Mouse (Mus musculus) midbrain, embryonic 14.5 days (tissue): ENCODE measurements around the gene Fam189a1. TPM values are rescaled to one million over a fixed set of nuclear protein-coding genes. Genes with fewer than 3 reads are reported as not detected.

Source experiments
- ATAC-seq: fragments of 200-750 bp; cut with Nextera tagmentation; 2 replicates; pipeline ENCODE4 v1.8.0; 2017; ENCODE audit warnings: moderate number of reproducible peaks, moderate library complexity; ENCODE audit not compliant: low FRiP score, low TSS enrichment
- DNase-seq: peaks from one replicate; pipeline ENCODE4 v3.0.0-alpha.2; 2015
- H3K27ac ChIP-seq: fragments of 300-500 bp; sonication (generic); replicated peaks from 2 replicates; pipeline ENCODE4 v1.5.1; 2014; ENCODE audit warnings: mild to moderate bottlenecking, low read depth, low read length, moderate library complexity
- H3K27me3 ChIP-seq: fragments of 300-500 bp; sonication (generic); 2 replicates; pipeline ENCODE4 v1.6.1; 2014; ENCODE audit warnings: low read length, control low read depth, mixed read lengths; ENCODE audit not compliant: control insufficient read depth, insufficient read depth
- H3K36me3 ChIP-seq: fragments of 300-500 bp; sonication (generic); 2 replicates; pipeline ENCODE4 v1.6.1; 2014; ENCODE audit warnings: low read length, control low read depth; ENCODE audit not compliant: control insufficient read depth, insufficient read depth
- H3K4me1 ChIP-seq: fragments of 300-500 bp; sonication (generic); 2 replicates; pipeline ENCODE4 v1.6.1; 2014; ENCODE audit warnings: mild to moderate bottlenecking, antibody characterized with exemption, low read length, control low read depth; ENCODE audit not compliant: control insufficient read depth, insufficient read depth
- H3K4me2 ChIP-seq: fragments of 300-500 bp; sonication (generic); 2 replicates; pipeline ENCODE4 v1.6.1; 2014; ENCODE audit warnings: mild to moderate bottlenecking, low read length, moderate library complexity
- H3K4me3 ChIP-seq: fragments of 300-500 bp; sonication (generic); replicated peaks from 2 replicates; pipeline ENCODE4 v1.5.1; 2014; ENCODE audit warnings: low read depth, low read length
- H3K9ac ChIP-seq: fragments of 300-500 bp; sonication (generic); replicated peaks from 2 replicates; pipeline ENCODE4 v1.6.1; 2014; ENCODE audit warnings: mild to moderate bottlenecking, low read length, moderate library complexity
- H3K9me3 ChIP-seq: fragments of 300-500 bp; sonication (generic); 2 replicates; pipeline ENCODE4 v1.6.1; 2016; ENCODE audit warnings: low read length, control low read depth, mixed read lengths; ENCODE audit not compliant: control insufficient read depth
- WGBS: fragments of 180-500 bp; shearing (Covaris S2); extraction: QIAGEN DNeasy Blood & Tissue Kit; methylation state at CpG from one replicate; pipeline ENCODE4 v1.1.7; 2014; 5-methylcytosine and 5-hydroxymethylcytosine counted together
- polyA plus RNA-seq: library from polyadenylated mRNA; unstranded; fragments of >200 nt; fragmentation: Nextera tagmentation; extraction: Ambion mirVana; gene quantifications from 2 replicates; pipeline ENCODE4 v1.2.1, GENCODE M21; 2014

Gene Fam189a1
- polyA plus RNA-seq, 1 experiment from 2014 or later = 9.9 TPM

DNA sequence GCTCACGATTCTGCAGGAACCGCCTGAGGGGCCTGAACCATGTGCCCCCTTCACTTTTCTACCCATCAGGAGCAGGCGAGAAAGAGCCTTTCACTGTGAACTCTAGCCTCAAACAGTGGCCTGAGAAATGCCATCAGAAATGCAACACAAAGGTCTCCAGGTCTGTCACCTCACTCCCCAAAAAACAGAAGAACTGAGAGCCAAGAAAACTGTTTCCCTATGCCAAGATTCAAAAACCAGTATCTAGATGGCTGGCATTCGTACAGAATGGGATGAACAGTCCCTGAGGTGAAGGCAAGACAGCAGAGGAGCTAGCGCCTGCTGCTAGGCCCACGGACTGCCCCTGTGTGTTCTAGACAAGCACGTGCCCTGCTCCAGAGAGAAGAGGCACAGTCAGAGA, 401.2 kb downstream of the Fam189a1 start:
- DNase-seq (no peak), ATAC-seq (no peak)
- H3K9ac ChIP-seq = no peak overlapping the region
- no peak overlapping the region for H3K4me2 ChIP-seq
- no peaks in the 10 kb centered on the region for H3K9me3 ChIP-seq
- WGBS = 92% methylated on average over 7 of the region's 7 CpGs
- H3K4me1 ChIP-seq = no peaks in the 10 kb centered on the region
- no peak overlapping the region for H3K27ac ChIP-seq
- H3K36me3 ChIP-seq = peaks cover 20% of the 10 kb centered on the region; the same call in 1 of the 2 replicates
- no peaks in the 10 kb centered on the region for H3K27me3 ChIP-seq
- no peak overlapping the region for H3K4me3 ChIP-seq

DNA sequence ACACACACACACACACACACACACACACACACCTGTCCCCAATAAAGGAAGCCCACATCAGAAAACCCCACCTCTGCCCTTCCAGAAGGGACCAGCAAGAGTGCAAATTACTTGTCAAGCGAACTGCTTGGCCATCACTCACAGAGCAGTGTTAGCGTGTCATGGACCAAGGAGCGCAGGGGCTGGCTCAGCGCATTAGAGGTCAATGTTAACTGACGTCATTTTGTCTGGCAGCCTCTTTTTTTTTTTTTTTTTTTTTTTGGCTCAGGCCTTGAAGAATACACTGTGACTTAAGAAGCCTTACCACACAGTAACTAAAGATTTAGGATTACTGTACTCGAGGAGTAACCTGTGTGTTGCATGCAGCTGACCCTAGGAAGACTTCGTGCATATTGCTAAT, 402.2 kb downstream of the Fam189a1 start:
- Histone ChIP-seq H3K9ac (no peak overlapping the region), H3K27me3 (no peaks in the 10 kb centered on the region), H3K4me1 (no peaks in the 10 kb centered on the region), H3K4me3 (no peak overlapping the region), H3K36me3 (peaks cover 26% of the 10 kb centered on the region; the same call in 1 of the 2 replicates), H3K9me3 (no peaks in the 10 kb centered on the region), H3K27ac (no peak overlapping the region), H3K4me2 (no peak overlapping the region)
- DNase-seq (no peak), ATAC-seq (no peak)
- WGBS = 80% methylated on average over 7 of the region's 7 CpGs

DNA sequence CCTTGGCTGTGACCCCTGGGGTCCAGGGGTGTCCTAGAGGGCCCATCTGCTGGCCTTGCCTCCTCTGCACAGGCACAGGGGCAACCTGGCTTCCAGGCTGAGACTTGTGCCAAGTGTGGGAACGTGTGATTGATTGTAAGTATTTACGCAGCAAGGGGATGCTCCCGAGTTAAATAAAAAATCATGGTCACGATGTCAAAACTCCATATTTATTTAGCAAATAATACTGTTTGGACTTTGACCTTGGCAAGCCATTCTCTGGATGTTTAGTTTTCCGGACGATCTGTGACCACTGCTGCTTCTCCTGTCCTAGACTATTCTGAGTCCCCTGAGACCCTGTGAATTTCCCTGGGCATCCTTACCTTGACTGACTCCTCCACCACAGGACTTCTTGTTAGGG, 402.7 kb downstream of the Fam189a1 start:
- ATAC-seq (no peak), DNase-seq (no peak)
- Histone ChIP-seq H3K27ac (no peak overlapping the region), H3K4me2 (no peak overlapping the region), H3K4me1 (no peaks in the 10 kb centered on the region), H3K9me3 (no peaks in the 10 kb centered on the region), H3K27me3 (no peaks in the 10 kb centered on the region), H3K9ac (no peak overlapping the region), H3K36me3 (peaks cover 26% of the 10 kb centered on the region; the same call in 1 of the 2 replicates), H3K4me3 (no peak overlapping the region)
- WGBS = 87% methylated on average over 6 of the region's 6 CpGs

DNA sequence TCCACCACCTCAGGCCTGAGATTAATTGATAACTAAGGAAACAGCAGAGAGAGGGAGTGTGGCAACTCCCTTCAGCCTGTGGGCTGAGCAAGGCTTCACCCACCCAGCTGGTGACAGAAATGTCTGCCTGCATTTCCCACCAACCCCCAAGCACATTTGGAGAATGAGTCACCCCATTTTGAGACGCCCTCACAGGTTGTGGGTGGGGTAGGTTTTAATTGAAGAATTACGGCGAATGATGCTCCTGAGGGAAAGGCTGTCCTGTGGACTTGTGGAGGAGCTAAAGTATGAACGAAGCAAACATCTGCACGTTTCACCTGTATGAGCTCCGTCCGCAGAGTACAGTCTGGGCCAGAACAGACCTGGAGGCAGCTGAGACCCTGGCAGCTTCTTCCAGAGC, 404.2 kb downstream of the Fam189a1 start:
- ATAC-seq = no peak
- WGBS = 96% methylated on average over 7 of the region's 7 CpGs
- Histone ChIP-seq H3K4me1 (no peaks in the 10 kb centered on the region), H3K27me3 (no peaks in the 10 kb centered on the region), H3K36me3 (peaks cover 35% of the 10 kb centered on the region), H3K4me2 (no peak overlapping the region), H3K9me3 (no peaks in the 10 kb centered on the region), H3K9ac (no peak overlapping the region), H3K27ac (no peak overlapping the region), H3K4me3 (no peak overlapping the region)
- no peak for DNase-seq

DNA sequence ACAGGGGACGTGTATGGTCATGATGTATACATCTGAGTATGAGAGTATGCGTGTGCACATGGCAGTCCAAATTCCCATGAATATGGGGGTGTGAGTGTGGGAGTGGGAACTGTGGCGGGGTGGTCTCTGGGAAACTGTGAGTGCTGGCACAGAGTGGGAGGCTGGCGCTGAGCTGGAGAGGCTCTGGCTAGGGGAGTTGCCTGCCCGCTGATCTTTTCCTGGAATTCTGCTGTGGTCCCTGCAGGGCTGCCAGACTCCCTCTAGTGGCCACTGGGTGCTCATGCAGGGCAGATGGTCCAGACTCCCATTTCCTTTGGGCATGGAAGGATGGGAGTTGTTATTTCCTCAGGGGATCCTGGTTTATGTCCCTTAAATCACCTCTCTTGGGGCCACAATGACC, 404.9 kb downstream of the Fam189a1 start:
- no peaks in the 10 kb centered on the region for H3K9me3 ChIP-seq
- H3K4me1 ChIP-seq = no peaks in the 10 kb centered on the region
- no peak overlapping the region for H3K4me2 ChIP-seq
- WGBS = 30% methylated on average over 5 of the region's 5 CpGs
- no peaks in the 10 kb centered on the region for H3K27me3 ChIP-seq
- no peak overlapping the region for H3K9ac ChIP-seq
- H3K27ac ChIP-seq = no peak overlapping the region
- peak; percentile 89 for DNase-seq
- peak; percentile 60 for ATAC-seq
- H3K4me3 ChIP-seq = no peak overlapping the region
- peaks cover 39% of the 10 kb centered on the region for H3K36me3 ChIP-seq

DNA sequence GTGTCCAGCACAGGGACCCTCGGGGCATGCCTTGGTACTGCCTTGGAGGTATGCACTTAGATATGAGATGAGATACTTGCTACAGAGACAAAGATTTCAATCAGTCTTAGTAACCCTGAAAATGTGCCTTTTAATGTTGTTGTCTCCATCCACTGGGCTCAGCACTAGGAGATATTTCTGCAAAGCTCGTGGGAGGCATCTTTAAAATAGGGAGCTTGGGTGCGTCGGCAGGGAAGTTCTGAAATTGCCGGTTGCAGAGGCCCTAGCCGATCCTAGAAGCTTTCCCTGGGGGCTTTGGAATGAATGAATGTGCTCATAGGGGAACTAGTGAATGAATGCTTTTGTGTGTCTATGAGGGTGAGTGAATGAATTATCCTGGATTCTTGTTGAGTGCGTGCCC, 412.8 kb downstream of the Fam189a1 start:
- Histone ChIP-seq H3K27ac (no peak overlapping the region), H3K9ac (no peak overlapping the region), H3K4me1 (no peaks in the 10 kb centered on the region), H3K9me3 (no peaks in the 10 kb centered on the region), H3K36me3 (peaks cover 50% of the 10 kb centered on the region), H3K4me3 (no peak overlapping the region), H3K27me3 (no peaks in the 10 kb centered on the region), H3K4me2 (no peak overlapping the region)
- ATAC-seq (no peak), DNase-seq (no peak)
- 92% methylated on average over 7 of the region's 7 CpGs for WGBS

DNA sequence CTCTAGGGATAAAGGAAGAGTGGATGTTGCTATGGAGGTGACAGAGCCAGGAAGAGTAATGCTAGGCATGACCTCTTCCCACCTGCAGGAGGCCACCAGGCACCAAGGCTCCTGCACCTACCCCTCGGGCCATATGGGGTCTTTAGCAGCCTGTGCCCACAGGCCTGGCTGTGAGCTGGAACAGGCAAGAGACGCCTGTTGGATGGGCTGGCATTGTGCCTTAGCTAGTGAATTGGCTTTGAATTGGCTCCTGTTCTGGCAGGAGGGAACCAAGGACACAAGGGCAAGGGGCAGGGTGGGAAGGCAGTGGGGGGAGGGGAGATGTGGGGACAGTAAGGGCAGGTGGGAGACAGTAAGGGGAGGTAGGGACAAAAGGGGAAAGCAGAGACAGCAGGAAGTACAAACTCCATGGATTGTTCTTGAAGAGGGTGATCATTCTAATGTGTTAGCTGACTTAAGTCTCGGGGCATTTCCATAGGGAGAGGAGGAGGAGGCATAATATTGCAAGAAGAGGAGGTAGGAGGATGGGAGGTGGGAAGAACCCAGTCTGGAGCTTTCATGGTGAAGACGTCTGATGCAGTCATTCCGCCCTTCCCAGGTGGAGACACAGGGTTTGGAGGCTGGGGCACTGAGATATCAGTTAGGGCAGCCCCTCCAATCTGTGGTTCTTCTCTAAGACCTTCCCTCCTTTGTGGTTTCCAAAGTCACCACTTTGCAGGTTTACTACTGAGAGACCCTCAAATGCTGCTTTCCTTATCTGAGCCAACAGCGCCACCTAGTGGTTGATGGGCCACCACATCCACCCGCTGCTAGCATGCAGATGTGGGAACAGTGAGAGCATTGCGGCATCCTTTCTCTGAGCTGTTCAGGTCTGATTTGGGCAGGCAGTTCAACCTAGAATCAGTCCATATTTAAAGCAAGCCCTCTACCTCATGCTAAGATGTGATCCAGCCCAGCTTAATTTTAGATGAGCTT, 414.8 kb downstream of the Fam189a1 start:
- peaks cover 52% of the 10 kb centered on the region for H3K36me3 ChIP-seq
- DNase-seq (peak; percentile 97), ATAC-seq (peak; percentile 83)
- H3K9me3 ChIP-seq = no peaks in the 10 kb centered on the region
- no peak overlapping the region for H3K4me2 ChIP-seq
- no peak overlapping the region for H3K9ac ChIP-seq
- no peaks in the 10 kb centered on the region for H3K4me1 ChIP-seq
- 0 out of 2 replicates have a peak overlapping the region, but pooled peaks have one; percentile 45 for H3K27ac ChIP-seq
- no peaks in the 10 kb centered on the region for H3K27me3 ChIP-seq
- no peak overlapping the region for H3K4me3 ChIP-seq
- WGBS = 27% methylated on average over 8 of the region's 8 CpGs

DNA sequence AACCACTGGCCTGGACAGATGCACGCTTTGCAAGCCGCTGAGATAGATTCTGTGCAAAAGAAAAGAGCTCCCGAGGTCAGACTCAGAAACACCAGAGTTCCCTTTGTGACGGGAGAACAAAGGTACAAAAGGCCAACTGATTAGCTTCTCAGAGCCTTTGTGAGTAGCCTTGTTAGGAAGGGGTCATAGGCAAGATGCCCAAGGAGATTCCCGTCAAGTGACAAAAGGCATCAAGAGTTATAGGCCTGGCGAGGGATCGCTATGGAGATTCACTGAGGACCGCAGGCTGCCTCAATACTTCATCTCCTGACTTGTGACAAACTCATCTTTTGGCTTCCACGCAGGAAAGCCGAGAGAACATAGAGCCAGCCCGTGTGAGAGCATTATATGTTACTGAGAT, 417.2 kb downstream of the Fam189a1 start:
- no peak for ATAC-seq
- no peaks in the 10 kb centered on the region for H3K4me1 ChIP-seq
- 3% methylated on average over 11 of the region's 11 CpGs for WGBS
- no peak overlapping the region for H3K9ac ChIP-seq
- no peak overlapping the region for H3K27ac ChIP-seq
- H3K27me3 ChIP-seq = no peaks in the 10 kb centered on the region
- no peaks in the 10 kb centered on the region for H3K9me3 ChIP-seq
- no peak overlapping the region for H3K4me3 ChIP-seq
- no peak for DNase-seq
- peaks cover 29% of the 10 kb centered on the region for H3K36me3 ChIP-seq
- H3K4me2 ChIP-seq = no peak overlapping the region

DNA sequence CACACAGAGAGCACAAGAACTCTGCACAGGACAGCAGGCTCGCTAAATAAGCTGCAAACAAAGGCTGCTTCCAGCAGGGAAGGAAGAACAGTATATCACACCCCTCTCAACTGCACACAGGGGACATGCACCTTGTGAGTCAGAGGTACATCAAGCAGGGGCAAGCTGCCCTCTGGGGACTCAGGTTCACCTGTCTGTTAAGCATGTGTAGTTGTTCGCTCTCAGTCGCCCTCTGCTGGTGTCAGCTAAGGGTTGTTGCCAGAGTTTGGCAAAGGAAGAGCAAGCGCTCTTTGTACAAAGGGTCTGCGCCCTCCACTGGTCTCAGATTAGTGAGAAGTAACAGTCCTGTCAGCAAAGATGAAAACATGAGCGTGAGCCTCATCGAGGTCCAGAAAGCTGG, 426.6 kb downstream of the Fam189a1 start:
- Histone ChIP-seq H3K36me3 (no peaks in the 10 kb centered on the region), H3K9ac (no peak overlapping the region), H3K27ac (0 out of 2 replicates have a peak overlapping the region, but pooled peaks have one; percentile 26), H3K27me3 (no peaks in the 10 kb centered on the region), H3K9me3 (no peaks in the 10 kb centered on the region), H3K4me1 (peaks cover 3% of the 10 kb centered on the region; the same call in 1 of the 2 replicates), H3K4me2 (no peak overlapping the region), H3K4me3 (no peak overlapping the region)
- WGBS = 18% methylated on average over 7 of the region's 7 CpGs
- ATAC-seq (peak; percentile 55; the same call in 1 of the 2 replicates), DNase-seq (peak; percentile 92)
